23 mouse cellular contexts compared by ENCODE assay signal in the genomic region with DNA sequence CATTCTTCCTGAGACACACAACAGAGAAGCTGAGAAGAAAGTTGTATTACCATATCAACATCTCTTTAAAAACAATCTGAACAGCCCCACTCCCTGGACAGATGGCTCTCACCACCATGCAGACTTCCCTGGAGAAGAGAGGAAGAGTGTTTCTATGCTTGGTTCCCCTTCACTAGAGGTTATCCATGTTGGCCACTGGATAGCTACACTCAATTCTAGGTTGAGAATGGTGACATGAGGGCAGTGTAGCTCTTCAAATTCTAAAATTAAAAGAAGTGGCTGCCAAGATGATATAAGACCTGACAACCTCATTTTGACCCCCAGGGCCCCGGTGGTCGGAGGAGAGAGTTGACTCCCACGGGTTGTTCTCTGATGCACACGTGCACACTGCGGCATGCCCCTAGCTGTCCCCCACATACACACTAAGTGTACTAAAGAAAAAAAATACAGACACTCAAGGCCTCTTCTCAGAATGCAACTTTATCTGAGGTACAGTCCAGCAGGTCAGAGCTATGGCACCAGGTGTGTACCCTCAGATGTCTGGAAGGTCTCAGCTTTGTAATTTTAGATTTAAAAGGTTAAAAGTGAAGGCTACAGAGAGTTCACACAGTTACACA.
"Had no signal": no experiment of that assay in that cellular context is flagged by ENCODE, and none has a peak within 500 bp of the region (broad histone marks: within the 10 kb centered on the region; RNA-seq: fewer than 3 reads in every experiment).

No protein-coding gene starts in this region.

- H3K9me3 ChIP-seq: heart, embryonic 13.5 days; heart, embryonic 15.5 days; hindbrain, embryonic 13.5 days; hindbrain, embryonic 15.5 days; limb, embryonic 13.5 days; limb, embryonic 15.5 days; liver, embryonic 12.5 days had no signal

- H3K9ac ChIP-seq: forebrain, postnatal 0 days; heart, embryonic 13.5 days; heart, embryonic 15.5 days; hindbrain, embryonic 13.5 days; hindbrain, embryonic 15.5 days; limb, embryonic 13.5 days; limb, embryonic 15.5 days; liver, embryonic 12.5 days; liver, embryonic 14.5 days had no signal

- H3K4me2 ChIP-seq: heart, embryonic 11.5 days; heart, embryonic 13.5 days; heart, embryonic 15.5 days; hindbrain, embryonic 13.5 days; hindbrain, embryonic 15.5 days; limb, embryonic 13.5 days; limb, embryonic 15.5 days; liver, embryonic 12.5 days had no signal

- H3K4me1 ChIP-seq: heart, embryonic 13.5 days; heart, embryonic 15.5 days; hindbrain, embryonic 13.5 days; hindbrain, embryonic 15.5 days; limb, embryonic 13.5 days; limb, embryonic 15.5 days; liver, embryonic 12.5 days had no signal

- ATAC-seq: forebrain, postnatal 0 days; hindbrain, postnatal 0 days; intestine, embryonic 16.5 days; liver, embryonic 12.5 days had no signal

- H3K27ac ChIP-seq: heart, adult 2 months; heart, embryonic 13.5 days; heart, embryonic 15.5 days; hindbrain, embryonic 13.5 days; hindbrain, embryonic 15.5 days; hindbrain, postnatal 0 days; limb, embryonic 13.5 days; limb, embryonic 15.5 days; liver, embryonic 12.5 days; liver, embryonic 14.5 days had no signal

- H3K4me3 ChIP-seq: heart, adult 2 months; heart, embryonic 13.5 days; heart, embryonic 15.5 days; hindbrain, embryonic 13.5 days; hindbrain, embryonic 15.5 days; limb, embryonic 13.5 days; limb, embryonic 15.5 days; liver, embryonic 12.5 days had no signal

- H3K27me3 ChIP-seq: heart, embryonic 13.5 days; heart, embryonic 15.5 days; hindbrain, embryonic 13.5 days; hindbrain, embryonic 15.5 days; limb, embryonic 13.5 days; limb, embryonic 15.5 days; liver, embryonic 12.5 days had no signal

- DNase-seq: forebrain, postnatal 0 days; gastrocnemius, postnatal 14 days; gastrocnemius, postnatal 36 days; heart, adult 2 months; heart, postnatal 14 days; heart, postnatal 36 days; kidney, adult 11 months; kidney, adult 8-10 months; kidney, postnatal 10 days; layer of hippocampus, adult 9-11 months; layer of hippocampus, postnatal 36 days; left cerebral cortex, postnatal 4 days had no signal

- H3K36me3 ChIP-seq: heart, embryonic 15.5 days; hindbrain, embryonic 13.5 days; hindbrain, embryonic 15.5 days; limb, embryonic 13.5 days; limb, embryonic 15.5 days; liver, embryonic 12.5 days had no signal
